Mouse (Mus musculus) c-Kit-positive CD71-negative TER-119-negative erythroid progenitor cells, embryonic 14.5 days (primary cell): ENCODE results near the gene Fam129a.

ENCODE experiments used
- DNase-seq: peaks from one replicate; pipeline ENCODE4 v3.0.0-alpha.2; 2013; ENCODE audit warnings: low read depth

Fam129a gene

DNA sequence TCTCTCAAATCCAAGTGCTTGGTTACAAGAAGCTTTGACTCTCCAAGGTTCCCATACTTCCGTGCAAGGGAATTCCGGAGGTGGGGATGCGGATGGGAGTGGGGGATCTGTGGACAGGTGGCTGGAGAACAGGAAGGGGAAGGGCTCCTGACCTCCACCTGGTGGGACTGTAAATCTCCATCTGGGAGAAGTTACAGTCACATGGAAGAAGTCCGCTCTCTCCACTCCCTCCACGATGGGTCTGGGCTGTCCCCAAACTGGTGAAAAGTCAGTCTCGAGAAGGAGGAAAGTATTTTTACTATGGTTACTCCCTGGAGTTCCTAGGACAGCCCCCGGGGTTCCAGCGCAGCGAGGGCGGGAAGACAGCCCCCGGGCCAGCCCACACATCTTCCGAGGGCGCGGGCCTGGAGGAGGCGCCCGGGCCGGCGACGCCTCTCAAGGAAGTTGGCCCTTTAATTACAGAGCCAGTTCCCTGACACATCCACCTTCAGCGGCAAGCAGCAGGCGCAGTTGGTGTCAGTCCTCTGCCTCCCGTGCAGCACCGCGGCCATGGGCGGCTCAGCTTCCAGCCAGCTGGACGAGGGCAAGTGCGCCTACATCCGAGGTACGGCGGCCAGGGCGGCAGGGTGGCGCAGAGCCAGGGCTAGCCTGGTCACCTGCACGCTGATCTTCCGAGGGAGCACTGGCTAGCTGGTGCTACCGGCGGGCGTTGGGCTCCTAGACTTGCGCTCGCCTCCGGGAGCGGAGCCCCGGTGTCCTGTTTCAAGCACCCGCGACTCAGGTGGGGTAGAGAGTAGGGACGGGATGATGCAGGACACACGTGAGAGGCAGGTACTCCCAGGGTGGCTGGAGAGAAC is at the start of gene Fam129a:
Gene Fam129a, plus strand, starts transcription at position 206 of the 857 bp plus-strand sequence.
- DNase-seq: no peak

DNA sequence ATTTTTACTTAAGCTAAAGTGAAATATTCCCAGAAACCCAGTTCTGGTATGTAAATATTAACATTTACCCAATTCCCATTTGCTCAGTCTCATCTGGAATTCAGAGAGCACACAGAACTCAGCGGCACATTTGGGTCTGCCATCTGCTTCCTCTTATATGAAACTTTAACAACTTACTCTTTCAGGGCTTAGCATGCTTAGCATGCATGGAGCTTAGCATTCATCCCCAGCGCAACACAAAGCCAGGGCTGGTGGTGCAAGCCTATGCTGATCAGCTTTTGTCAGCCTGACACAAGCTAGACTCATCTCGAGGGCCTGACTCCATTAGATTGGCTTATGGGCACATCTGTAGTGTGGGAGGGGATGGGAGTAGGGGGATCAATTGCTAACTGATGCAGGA is 44.3 kb upstream of the Fam129a start:
- no peak for DNase-seq

DNA sequence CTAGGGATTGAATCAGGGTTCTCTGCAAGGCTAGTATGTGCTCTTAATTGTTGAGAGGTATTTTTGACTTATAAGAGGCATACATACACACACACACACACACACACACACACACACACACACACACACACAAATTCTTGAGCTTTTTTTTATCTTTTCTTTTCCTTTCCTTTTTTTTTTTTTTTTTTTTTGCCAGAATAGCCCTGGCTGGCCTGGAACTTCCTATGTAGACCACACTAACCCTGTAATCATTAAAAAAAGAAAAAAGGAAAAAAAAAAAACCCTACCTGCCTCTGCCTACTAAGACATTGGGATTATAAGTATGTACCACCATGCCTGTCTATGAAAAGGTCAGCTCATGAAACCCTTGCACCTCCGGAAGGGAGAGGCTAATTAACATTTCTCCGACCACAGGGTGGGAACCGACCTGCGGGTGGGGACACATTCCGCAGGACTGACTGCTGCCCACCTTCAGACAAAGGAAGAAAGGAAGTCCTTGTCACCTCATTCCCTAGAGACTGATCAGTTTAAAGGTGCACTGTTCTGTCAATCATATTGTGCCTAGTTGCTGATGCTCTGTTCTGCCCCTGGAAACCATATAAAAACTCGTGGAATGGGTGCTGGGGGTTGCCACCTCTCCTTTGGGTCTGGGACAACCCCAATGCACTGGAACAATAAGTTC is 27.0 kb upstream of the Fam129a start:
- DNase-seq: no peak

DNA sequence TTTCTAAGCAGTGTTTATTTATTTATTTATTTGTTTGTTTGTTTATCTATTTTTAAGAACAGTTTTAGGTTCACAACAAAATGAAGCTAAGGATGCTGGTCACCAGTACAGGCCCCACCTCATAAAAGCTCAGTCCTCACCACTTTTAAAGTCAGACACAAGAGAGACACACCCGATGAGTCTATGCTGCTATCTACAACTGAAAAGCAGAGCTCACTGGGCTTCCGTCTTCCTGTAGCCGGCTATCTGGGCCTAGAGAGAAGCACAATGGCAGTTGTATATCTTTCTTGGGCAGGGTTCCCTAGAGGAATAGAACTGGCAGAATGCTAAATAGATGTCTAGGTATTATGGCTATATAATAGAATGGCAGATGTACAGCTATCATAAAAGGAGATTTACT is 26.4 kb upstream of the Fam129a start:
- no peak for DNase-seq

DNA sequence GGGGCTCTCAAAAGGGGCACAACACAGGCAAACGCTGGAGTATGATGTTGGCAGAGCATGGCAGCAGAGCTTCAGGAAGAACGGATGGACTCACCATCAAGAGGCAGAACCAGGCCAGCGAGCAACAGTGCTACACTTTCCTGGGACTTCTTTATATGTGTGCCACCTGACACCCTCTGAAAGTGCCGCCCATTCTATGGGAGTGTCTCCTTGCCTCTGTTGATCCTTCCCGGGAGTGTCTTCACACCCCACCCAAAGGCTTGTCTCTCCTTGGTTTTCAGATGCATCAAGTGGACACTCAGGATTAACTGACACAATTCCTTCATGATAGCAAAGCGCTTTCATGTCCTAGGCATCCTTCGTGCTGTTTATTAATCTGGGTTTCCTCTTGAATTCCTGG is 25.4 kb upstream of the Fam129a start:
- no peak for DNase-seq

DNA sequence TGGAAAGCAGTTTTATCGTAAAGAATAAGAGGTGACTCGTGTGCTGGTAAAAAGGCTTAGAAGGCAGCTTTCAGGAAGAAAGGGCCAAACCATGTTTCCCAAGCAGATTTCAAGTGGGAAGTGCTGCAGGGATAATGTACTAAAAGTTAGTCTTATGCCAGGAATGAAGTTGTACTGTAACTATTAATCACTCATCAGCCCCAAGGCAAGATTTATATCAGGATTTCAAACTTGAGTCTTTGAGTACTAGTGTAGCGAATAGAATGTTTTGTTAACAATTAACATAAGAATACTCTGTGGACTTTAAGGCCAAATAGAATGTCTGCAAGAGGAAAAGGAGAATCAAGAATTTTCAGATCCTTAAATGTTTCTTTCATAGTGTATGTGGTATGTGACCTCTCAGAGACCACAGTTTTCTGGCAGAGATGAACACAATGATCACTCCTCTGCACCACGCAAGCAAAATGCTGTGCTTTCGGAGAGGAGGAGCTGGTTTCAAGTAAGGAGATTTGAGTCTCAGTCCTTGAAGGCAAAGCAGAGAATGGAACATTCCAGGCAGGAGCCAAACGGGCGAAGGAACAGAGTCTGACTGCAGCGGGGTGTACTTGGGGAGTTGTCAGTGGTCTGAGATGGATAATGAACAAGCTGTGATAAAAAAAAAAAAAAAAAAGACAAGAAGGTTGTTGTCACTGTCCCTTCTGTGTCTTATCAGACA is 21.9 kb upstream of the Fam129a start:
- no peak for DNase-seq

DNA sequence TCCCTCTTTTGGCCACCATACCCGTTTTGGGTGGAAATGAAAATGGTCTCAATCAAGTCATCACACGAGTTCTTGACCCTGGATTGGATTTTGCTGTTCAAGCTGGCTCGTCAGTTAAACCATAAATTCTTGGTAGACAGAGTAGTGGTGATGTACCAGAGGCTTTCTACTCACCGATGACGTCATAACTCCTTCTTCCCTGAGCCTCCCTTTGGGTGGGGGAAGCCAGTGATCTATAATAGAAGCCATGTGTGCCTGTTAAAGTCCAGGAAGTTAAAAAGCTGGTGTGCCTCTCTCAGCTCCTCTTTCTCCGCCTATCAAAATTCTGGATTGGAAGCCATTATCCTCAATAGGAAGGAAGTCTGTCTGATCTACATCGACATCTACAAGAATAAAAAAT is 21.2 kb upstream of the Fam129a start:
- no peak for DNase-seq

DNA sequence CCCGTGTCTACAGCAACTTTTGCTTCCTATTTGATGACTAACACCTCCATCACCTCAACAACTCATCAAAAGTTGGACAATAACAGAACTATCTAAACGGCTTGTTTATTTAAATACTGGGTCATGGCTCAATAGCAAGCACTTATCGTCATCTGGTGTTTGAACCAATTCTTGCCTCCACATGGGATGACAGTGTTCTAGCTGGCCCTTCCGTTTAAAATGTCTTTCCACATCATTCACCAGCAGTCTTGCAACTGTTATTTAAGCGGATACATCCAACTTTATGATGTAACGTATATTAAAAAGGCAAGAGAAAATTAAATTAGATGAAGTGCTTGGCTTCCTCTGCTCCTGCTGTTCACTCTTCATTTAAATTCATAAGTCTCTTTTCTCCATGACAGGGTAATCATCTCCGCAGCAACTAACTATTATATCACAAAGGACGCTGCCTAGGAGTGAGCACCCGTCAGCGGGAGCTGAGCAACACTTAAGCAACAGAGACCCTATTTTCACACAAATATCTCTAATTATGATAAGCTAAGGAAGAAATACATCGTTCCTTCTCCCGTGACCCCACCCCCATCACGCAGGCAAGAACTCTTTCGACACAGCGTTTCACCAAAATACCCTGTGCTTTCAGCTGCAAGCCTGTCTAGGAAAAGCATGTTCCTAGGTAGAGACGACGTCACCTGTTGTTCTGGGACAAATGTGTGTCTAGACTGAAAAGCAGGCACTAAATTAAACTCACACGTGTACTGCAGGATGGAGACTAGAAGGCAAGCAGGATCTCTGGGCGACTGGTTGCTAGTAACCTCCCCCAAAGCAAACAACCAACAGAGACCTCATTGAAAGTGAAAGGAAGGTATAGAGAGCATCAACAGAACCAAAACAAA is 20.2 kb upstream of the Fam129a start:
- DNase-seq: no peak

DNA sequence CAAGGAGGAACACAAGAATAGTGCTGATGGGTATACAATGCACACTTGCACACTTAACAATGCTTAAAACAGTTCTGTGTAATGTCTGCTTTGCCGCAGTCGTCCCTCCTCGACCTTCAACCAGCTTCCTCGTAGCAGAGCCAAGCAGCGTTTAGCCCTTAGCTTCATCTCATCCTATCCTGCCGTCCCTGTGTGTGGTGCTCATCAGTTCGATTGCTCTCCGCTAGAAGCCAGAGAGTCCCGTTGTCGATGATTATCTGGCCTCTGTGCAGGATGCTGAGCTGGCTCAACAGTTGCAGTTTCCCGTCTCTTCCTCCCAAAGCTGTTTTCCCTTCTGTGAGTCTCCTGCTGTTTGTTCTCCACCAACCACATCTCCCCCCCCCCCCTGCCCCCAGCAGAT is 10.4 kb upstream of the Fam129a start:
- DNase-seq: no peak

DNA sequence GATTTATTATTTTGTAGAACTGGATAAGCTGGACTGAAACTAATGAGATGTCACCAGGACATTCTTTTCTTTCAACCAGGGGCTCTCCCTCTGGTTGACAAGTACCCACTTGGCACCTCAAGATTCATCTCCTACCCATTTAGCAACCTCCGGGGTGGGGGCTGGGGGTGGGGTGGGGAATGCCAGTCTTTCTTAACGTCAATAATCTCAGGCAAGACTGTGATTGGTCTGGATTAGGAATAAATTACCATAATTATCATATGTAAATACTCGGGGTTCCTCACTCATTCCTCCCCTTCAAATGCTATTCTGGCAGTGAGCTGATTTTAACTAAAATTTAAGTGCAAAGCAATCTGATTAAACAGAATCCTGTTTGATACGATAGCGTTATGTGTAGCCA is 7.6 kb upstream of the Fam129a start:
- no peak for DNase-seq

DNA sequence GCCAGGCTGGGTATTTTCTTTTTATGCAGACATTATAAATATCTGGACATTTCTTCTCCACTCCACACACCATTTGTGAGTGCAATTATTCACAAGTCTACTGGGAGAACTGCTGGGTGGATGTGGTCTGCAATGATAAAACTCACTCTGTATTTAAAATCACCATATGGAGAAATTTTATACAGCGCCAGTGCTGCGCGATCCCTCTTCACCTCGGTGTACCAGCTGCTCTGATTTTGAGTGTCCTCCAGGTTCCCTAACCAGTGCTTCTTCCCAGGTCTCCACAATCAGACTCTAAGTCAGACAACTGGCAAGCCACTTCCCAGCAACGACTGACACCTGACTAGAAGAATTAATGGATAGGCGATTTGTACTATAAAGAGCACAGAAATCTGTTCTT is 7.1 kb upstream of the Fam129a start:
- no peak for DNase-seq

DNA sequence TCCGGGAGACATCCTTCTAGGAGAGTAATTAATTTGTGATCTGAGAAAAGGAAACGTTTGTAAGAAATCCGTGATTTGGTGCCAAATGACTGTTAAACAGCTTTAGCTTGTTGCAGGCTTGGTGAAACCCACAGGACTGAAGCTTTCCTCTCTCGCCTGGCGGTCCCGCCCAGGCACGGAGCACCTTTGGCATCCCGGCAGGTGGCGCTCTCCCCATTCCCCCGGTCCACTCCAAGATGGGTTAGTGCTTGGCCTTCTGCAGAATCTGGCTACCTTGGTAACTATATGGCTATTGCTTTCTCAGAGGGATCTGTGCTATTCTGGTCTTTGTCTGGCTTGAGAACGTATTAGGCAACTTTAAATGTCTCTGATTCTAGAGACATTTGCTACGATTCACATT is 6.6 kb upstream of the Fam129a start:
- peak; percentile 49 for DNase-seq

DNA sequence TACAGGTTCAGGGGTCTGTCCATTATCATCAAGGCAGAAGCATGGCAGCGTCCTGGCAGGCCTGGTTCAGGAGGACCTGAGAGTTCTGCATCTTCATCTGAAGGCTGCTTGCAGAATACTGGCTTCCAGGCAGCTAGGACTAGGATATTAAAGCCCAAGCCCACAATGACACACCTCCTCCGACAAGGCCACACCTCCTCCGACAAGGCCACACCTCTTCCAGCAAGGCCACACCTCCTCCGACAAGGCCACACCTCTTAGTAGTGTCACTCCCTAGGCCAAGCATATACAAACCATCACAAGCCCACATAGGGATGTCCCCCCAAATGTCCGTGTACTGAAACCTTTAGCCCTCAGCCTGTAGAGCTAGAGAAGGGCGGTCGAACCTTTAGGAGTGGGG is 2.3 kb upstream of the Fam129a start:
- no peak for DNase-seq

DNA sequence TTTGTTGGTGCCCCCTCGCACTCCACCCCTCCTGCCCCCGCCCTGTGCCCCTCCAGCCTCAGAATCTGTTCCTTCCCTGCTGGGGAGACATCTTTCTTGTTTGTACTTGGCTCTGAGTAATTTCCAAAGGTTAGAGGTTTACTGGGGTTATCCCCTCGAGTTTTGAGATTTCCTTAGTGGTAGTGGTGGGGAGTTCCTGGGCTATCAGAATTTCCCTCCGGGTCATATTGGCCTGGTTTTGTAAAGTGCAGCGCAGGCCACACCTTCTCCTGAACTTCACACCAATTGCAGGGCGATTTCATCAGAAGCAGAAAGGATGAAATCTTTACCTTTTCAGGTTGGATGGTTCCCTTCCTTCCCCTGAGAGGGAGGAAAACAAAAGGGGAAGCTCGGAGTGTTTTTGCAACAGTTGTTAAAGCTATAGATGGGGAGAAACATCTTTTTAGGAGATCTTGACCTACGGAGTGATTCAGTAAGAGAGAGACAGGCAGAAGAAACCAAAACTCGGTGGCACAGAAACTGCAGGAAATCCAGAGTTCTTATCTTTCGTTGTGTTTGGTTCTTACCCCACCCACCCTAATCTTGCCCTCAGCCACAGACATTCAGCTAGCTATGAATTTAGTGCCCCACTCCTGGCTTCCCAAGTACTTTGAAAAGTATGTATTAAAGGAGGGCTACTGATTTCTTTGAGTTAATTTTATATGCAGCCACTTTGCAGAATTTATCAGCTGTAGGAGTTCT is 1.0 kb downstream of the Fam129a start:
- no peak for DNase-seq

DNA sequence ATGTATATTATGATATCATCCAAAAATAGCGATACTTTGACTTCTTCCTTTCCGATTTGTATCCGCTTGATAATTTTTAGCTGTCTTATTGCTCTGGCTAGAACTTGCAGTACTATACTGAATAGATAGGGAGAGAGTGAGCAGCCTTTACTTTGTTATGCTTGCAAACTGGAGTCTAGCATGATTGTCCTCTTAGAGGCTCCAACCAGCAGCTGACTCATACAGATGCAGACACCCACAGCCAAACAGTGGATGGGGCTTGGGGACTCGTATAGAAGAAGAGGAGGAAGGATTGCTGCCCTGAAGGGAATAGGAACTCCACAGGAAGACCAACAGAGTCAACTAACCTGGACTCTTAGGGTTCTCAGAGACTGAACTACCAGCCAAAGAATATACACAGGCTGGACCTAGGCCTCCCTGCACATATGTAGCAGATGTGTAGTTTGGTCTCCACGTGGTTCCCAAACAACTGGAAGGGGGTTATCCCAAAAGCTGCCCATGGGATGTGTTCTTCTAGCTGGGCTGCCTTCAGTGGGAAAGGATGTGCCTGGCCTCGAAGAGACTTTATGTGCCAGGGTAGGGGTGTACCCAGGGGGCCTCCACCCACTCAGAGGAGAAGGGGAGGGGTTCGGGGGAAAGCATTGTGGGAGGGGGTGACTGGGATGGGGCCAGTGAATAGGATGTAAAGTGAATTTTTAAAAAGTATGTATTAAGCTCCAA is 1.8 kb downstream of the Fam129a start:
- DNase-seq: no peak

DNA sequence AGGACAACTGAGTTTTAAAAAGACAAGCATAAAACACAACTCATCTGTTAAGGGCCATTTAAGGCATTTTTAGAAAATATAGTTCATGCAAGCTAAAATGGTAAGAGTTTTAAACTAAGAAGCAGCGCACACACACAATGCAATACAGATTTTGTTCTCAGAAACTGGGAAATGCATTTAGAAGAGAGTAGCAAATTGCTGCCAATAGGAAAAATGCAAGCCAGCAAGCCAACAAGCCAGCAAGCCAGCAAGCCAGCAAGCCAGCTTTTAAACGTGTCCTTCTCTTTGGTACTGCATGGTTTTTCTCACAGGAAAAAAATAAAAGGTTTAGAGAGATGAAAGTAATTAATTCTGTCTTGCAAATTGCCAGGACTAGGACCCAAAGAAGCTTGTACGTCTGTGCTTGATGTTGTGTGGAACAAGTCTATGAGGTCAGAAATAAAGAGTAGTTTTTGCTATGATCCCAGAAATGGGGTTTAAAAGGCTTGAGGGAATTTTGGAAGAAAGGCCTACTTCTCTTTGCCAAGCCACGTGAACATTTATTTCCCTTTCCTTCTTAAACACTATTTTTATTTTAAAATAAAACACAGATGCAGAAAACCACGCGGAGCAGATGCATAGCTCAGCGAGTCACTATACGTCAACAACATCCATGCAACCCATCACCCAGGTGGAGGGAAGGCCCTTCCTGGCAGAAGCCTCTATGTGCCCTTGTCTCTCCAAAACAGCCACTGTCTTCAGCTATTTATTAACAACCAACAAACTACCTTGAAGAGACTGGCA is 9.4 kb downstream of the Fam129a start:
- DNase-seq: no peak

DNA sequence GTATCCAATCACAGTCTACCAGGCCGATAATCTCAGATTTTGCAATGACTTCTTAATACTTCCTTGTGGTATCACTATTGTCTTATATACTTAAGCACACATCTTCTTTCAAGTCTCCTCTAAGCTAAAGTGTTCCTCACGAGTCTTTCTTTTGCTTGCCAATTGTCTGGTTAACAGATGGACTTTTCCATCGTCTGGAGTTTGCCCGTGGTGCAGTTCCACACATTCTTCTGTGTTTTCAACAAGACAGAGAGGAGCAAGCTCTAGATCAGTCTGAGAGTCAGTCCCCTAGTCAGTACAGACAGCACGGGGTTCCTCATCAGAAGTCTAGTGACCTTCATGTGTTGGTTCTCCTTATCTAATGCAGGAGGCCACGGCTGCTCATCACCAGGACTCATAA is 10.5 kb downstream of the Fam129a start:
- DNase-seq: no peak

DNA sequence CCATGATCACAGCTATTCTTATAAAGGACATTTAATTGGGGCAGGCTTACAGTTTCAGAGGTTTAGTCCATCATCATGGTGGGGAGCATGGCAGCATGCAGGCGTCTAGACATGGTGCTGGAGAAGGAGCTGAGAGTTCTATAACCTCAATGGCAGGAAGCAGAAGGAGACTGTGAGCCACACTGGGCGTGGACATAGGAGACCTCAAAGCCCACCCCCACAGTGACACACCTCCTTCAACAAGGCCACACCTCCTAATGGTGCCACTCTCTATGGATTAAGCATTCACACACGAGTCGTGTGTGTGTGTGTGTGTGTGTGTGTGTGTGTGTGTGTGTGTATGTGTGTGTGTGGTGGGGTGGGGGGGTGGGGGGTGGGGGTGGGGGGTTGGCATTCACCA is 11.0 kb downstream of the Fam129a start:
- DNase-seq: no peak

DNA sequence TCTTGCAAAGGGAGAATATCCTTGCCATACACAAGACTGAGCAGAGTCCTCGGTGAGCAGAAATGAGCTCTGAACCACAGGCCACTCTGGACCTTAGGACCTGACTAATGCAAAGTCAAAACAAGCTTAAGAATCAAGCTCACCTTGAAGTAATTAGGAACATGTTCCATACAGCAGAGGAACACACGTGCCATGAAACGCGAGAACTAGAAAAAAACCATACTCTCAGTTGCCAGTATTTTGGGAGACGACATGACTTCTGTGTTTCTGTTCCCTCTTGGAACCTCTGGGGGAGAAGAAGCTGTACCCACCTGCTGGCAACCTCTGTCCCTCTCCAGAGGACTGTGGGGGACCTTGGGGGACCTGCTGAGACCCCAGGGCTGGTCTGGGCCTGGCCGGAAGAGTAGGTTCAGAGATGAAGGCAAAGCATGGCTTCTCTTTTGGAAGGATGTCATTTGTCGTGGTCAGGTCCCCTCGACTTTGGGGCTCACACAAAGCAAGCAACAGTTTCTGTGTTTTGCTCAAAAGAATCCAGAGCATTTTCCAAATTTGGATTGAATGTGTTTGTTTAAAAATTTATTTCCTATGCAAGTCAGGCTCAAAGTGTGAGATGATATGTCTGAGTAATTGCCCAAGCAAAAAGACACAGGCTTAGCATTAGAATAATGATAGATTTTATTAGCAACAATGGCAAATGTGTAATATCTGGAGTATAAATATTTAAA is 12.6 kb downstream of the Fam129a start:
- no peak for DNase-seq
